Mouse (Mus musculus) right cerebral cortex, postnatal 4 days (tissue): ENCODE measurements around the gene Lpp.

Experiments used
- DNase-seq: peaks from one replicate; pipeline ENCODE4 v3.0.0-alpha.2; 2022

Gene Lpp

DNA sequence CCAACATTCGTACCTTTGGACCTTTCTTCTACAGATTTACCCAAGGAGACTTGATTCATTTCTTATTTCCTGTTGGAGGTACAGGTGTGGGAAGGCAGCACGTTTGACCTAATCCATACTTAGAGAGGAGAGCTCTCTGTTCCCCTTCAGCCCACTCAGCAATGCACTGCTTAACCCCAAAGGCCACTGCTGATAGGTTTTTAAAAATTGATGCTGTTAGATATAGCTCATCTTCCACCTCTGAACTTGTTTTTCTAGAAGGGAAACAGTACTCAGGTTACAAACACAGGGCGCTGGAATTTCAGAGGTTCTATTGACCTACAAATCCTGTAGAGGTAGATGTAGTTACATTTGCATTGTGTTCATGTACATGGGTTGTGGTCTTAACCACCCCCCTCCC is 80.7 kb downstream of the Lpp start:
- DNase-seq = no peak

GRCm38 (mm10) chr16:24474781-24475180 is 81.5 kb downstream of the Lpp start:
- no peak for DNase-seq

DNA sequence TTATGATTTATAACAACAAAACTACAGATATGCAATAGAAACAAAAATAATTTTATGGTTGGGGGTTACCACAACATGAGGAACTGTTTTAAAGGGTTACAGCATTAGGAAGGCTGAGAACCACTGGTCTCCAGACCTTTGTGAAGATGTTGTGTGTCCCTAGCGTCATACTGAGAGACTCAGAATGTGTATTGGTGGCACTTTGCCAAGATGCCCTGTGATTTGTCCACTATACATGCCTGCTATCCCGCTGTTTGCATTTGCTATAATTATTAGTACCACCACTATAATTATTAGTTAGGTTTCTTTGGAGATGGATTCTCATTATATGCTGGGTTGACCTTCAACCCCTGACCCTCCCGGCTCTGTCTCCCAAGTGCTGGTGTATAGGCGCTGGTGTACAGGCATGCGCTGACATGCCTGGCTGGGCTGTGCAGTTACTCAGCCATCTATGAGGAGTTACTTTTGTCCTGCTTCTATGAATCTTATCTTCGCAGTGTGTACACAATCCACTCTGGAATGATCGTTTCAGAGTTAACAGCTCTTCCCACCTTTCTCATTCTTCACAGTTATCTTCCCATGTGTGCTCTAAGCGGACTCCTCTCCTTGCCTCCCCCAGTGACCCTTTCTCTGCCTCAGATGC is 82.1 kb downstream of the Lpp start:
- no peak for DNase-seq

DNA sequence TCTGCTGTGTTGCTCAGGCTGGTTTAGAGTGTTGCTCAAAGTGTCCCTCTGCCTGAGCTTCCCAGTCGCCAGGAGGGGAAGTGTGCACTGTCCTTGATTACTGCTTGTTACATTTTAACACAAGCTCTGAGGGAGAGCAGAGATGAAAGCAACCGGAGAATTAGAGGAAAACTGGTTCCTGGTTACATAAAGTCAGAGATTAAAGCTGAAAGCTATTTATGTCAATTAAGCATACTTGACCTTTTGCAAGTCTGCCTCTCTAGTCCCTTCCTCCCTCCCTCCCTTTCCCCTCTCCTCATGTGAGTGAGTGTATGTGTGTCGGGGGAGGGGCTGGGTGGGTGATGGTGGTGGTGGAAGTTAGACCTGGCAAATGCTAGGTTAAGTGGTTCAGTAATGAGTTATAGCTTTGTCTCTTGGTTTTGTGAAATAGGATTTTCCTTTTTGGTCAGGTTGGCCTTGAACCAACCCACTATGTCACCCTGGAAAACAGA is 83.6 kb downstream of the Lpp start:
- no peak for DNase-seq

DNA sequence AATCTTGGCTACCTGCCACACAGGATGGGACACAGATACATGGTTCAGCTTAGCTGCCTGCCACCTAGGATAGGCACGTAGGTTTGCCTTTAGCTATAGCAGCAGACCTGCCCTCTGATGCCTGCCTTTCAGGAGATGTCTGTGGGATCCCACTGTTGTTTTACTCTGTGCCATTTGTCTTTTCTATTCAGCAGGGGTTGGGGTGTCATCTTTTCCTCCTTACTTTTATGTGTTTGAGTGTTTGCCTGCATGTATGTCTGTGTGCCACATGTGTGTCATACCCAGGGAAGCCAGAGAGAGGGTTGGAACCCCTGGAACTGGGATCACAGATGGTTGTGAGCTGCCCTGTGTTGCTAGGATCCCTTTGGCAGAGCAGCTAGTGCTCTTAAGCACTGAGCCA is 84.7 kb downstream of the Lpp start:
- no peak for DNase-seq

- DNase-seq = no peak
These were observed 85.5 kb downstream of the Lpp start for GRCm38 (mm10) chr16:24478851-24479250.

- no peak for DNase-seq
These were observed 89.3 kb downstream of the Lpp start for GRCm38 (mm10) chr16:24482648-24483047.

DNA sequence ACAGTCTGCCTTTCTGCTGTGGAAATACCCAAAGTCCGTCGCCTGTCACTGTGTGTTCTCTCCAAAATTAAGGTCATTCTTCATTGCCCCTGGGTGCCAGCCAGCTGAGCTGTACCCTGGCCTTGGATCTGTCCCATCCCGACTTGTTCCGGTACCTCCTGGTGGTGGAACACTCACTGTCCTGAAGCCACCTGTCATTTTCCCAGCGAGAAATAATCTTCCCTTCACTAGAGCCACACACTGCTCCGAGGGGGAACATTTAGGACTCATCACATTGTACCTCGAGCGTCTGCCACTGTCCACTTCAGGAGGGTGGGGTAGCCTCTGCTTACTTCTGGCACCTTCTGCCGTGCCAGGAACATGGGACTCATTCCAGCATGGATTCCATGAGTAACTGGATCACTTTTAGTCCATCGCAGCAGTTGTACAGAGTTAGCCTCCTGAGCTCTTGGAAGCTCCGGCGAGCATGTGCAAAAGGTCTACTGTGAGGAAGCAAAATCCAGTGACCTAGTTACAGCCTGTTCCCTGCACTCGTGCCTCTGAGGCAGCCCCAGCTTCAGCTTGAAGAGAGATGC is 90.3 kb downstream of the Lpp start:
- no peak for DNase-seq

GRCm38 (mm10) chr16:24487782-24488241 is 94.5 kb downstream of the Lpp start:
- DNase-seq = peak; percentile 40

GRCm38 (mm10) chr16:24489516-24490285 is 96.4 kb downstream of the Lpp start:
- no peak for DNase-seq

DNA sequence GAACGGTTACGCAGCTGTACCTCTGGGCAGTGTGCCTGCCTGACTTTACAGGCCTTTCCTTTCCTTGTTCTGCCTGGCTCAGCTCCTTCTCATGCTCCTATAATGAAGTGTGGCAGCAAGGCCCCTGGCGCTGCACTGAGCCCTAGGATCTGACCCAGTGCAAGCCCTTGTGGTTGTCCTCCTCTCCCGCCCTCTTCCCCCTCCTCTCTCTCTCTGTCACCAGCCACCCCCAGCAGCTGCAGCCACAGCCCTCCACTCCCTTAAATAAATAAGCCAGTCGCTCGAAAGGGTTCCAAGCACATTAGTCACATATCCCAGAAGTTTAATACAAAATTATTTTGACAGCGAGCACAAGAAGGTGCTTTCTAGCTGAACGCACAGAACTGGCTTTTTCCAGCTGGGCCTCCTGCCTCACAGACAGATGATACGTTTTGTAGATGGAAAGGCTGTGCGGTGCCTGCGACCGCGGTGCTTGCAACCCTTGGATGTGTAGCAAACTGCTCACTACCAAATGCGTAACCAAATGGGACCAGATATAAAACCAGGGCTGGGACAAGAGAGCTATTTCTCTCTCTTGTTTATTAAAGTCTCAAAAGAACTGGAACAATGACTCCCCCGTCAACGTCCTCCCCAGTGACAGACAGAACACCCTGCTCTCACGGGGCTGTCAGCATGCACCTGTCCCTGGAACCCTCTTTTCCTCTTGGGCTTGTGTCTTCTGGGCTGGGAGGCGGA is 97.6 kb downstream of the Lpp start:
- DNase-seq = peak; percentile 16

- DNase-seq = no peak
These were observed 98.1 kb downstream of the Lpp start for GRCm38 (mm10) chr16:24491486-24491758.

- DNase-seq = no peak
These were observed 99.1 kb downstream of the Lpp start for GRCm38 (mm10) chr16:24492194-24492940.

DNA sequence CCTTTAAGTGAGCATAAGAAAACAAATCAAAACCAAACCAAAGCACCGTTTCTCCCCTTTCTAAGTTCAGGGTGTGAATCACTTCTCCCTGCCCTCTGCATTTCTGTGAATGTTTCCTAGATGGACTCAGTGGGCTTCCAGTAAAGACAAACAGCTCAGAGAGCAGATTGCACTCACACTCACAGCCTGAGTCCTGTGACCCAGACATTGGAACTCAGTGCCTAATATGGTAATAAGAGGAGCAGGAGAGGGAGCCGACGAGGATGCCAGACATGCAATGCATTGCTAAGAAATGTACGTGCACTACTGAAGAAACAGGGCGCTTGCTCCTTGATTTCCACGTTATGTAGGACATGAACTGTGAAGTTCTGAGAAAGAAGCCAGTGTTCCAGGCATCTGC is 101.2 kb downstream of the Lpp start:
- DNase-seq = no peak

DNA sequence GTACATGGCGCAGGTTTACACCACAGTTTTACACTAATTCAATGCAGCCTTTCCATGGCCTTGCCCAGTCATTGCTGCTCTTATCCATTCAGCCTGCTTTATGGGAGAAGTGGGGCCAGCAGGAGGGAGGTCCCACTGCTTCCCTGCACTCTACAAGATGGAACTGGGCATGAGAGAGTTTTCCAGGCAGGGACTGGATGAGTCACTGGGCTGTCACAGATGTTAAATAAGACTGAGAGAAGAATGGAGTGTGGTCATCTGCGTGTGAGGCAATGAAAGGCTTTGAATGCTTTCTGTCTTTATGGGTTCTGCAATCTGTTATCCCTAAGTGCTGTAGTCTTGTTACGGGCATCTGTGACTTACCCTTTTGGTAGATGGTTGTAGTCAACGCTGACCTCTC is 102.2 kb downstream of the Lpp start:
- DNase-seq = no peak

DNA sequence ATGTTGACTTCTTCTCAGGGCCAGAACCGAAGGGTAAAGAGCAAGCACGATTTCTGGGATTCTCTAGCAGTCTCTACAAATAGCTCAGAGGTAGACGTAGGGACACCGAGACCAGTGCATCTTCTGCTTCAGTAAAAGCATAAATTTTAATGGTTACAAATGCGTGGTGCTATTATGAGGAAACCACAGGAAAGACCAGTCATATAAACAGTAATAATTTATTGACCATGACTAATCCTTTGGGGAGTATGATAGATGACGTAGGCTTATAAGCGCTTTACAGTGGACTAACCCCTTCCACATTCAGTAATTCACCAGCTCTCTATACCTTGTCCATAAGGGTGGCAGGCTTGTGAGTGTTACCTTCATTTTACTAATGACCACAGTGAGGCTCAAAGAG is 103.3 kb downstream of the Lpp start:
- DNase-seq = no peak

DNA sequence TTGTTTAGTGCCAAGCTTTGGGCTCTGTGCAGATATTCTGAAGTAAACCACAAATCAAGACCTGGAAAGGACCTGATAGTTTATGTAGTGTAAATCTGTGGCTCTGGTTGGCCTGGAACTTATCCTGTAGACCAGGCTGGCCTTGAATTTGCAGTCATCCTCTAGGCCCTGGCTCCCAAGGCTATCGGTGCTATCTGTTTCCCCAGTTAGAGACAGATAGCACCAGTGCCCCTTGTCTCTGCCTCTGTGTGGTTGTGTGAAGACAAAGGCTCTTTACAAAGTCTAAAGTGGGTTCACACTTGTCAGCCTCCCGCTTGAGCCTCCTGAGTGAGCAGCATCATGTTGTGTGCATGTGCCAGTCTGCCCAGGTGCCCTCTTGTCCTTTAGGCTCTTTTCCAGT is 104.1 kb downstream of the Lpp start:
- DNase-seq = no peak

DNA sequence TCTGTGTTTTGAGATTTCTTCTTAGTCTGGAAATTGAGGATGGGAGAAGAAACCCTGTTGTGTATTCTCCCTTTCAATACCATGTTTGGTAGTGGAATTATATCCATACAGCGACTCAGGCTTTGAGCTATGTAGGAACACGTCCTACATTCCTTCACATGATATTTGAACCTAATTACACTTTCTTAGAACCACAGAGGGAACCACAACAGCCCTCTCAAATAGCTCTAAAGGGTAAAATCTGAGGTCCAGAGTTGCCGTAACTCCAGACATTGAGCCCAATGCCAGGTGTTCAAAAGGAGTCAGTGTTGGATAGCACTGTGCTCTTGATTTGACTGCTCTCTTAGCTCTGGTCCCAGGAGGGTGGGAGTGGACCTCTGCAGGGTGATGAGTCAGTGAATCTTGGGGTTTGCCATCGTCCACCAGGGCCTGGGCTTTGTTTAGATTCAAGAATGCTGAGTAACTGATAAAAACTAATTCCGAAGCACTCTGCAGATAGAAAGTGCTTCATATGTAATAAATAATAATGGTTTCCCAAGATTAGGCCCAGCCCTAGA is 104.9 kb downstream of the Lpp start:
- no peak for DNase-seq

- no peak for DNase-seq
These were observed 107.9 kb downstream of the Lpp start for GRCm38 (mm10) chr16:24501197-24501596.

- no peak for DNase-seq
These were observed 108.5 kb downstream of the Lpp start for GRCm38 (mm10) chr16:24501628-24502294.

GRCm38 (mm10) chr16:24502295-24502823 is 109.1 kb downstream of the Lpp start:
- DNase-seq = peak; percentile 21
